Mouse (Mus musculus): Measurements from ENCODE around the gene Tenm2.

DNA sequence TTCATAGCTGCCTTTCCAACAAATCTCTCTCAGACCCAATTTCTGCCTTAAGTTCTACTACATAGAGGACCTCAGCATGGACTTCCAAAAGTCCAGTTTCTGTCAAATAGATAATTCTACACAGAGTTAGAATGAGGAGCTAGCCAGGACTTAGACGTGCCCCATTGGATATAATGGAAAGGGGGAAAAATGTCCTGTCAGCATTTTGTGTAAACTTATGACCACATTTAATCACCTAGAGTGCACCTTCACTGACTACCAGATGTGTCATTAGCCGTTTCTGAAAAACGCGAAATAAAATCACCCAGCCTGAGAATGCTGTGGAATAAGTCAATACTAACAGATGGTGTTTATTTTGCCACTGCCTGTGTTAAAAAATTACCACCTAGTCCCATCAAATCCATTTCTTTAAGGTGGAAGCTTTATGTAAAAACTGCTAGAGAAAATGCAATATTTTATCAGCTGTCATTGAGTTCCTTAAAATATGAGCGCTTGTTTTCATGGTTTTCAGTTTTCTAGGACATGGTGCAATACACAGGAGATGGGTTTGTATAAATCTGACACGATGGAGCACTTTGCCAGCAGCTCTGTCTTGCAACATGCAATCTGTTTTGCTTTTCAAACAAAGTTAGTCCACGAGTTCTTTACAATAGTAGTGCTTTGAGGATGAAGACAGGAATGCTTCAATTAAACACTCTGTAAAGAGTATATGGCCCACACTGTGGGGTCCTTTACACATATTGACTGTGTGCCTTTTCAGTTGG is 674.8 kb downstream of the Tenm2 start:
- TF ChIP-seq GATA1 (IDR thresholded peaks at IDR 0.05; ENCODE audit: borderline replicate concordance, low read length) (no peak), FLI1 (IDR thresholded peaks at IDR 0.05; ENCODE audit: low read length) (no peak)
